Mouse (Mus musculus): ENCODE measurements around the gene Gm47791. TPM values are rescaled to one million over a fixed set of nuclear protein-coding genes. Genes with fewer than 3 reads are reported as not detected.
A peak's percentile ranks its signal among the peaks of the same experiment; 100 is the strongest.

Gm47791 gene
- polyA plus RNA-seq, 1 experiment from 2014 or later = not detected

DNA sequence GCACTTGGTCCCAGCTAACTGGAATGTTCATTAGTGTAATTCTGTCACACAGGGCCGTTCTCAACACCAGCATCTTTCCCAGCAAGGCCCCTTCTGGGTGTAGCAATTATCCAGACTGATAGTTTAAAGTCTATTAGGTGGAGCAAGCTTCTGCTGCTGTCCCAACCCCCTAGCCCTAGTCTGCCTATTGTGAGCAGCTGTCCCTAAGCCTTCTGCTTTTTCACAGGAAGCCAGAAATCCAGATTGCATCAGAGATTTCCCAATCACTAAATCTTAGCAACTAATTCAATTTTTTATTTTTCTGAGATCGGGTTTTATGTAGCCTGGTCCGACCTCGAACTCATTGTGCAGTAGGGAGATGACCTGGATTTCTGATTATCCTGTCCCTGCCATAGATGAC lies 27.9 kb upstream of the Gm47791 start:
- no peaks in the 10 kb centered on the region for H3K36me3 ChIP-seq
- no peaks in the 10 kb centered on the region for H3K4me1 ChIP-seq (replicated peaks)
- WGBS = 78% methylated on average over 4 of the region's 4 CpGs
- no peaks in the 10 kb centered on the region for H3K27me3 ChIP-seq
- H3K27ac ChIP-seq (replicated peaks) = no peak overlapping the region
- H3K4me3 ChIP-seq = no peak overlapping the region
- ATAC-seq (ENCODE audit: low FRiP score, low read depth) = no peak
- no peak overlapping the region for H3K4me2 ChIP-seq
- H3K9ac ChIP-seq = no peak overlapping the region
- no peaks in the 10 kb centered on the region for H3K9me3 ChIP-seq

DNA sequence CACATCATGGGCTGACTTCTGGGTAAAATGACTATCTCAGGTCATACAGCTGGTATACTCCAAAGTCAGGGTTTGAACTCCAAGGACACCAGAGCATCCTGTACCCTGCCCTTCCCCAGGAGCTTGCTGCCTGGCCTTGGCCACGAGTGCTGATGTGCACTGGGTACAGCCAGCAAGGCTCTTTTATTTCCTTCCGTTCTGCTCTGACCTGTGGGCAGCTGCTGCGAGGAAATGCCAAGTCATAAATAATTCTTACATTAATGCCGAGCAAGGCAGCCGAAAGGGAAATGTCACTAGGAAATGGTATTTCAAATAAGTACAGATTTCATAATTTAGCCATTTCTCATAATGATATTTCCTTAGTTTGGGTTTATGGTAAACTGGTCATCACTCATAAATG lies 27.3 kb upstream of the Gm47791 start:
- H3K27me3 ChIP-seq = no peaks in the 10 kb centered on the region
- no peaks in the 10 kb centered on the region for H3K4me1 ChIP-seq (replicated peaks)
- no peak for ATAC-seq (ENCODE audit: low FRiP score, low read depth)
- no peak overlapping the region for H3K4me2 ChIP-seq
- 56% methylated on average over 5 of the region's 5 CpGs for WGBS
- no peak overlapping the region for H3K27ac ChIP-seq (replicated peaks)
- no peak overlapping the region for H3K4me3 ChIP-seq
- H3K9ac ChIP-seq = no peak overlapping the region
- no peaks in the 10 kb centered on the region for H3K9me3 ChIP-seq
- H3K36me3 ChIP-seq = no peaks in the 10 kb centered on the region

DNA sequence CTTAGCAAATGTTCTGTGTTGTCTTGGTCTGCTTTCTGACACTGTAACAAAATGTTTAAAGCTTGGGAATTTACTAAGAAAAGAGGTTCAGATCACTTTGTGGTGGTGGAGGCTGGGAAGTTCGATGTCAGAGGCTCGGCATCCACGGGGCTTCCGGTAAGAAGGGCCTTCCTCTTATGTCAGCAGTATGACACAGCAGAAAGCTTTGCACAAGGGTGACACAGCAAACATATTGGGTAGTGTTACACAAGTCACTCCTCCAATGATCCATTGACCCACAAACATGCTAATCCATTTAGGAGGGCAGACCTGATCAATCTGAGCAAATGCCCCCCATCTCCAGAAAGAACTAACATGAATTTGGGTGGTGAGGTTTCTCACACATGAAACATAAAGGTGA lies 26.0 kb upstream of the Gm47791 start:
- H3K4me2 ChIP-seq = no peak overlapping the region
- H3K9ac ChIP-seq = no peak overlapping the region
- no peaks in the 10 kb centered on the region for H3K27me3 ChIP-seq
- no peaks in the 10 kb centered on the region for H3K36me3 ChIP-seq
- H3K4me1 ChIP-seq (replicated peaks) = no peaks in the 10 kb centered on the region
- no peak overlapping the region for H3K27ac ChIP-seq (replicated peaks)
- H3K9me3 ChIP-seq = no peaks in the 10 kb centered on the region
- H3K4me3 ChIP-seq = no peak overlapping the region
- no peak for ATAC-seq (ENCODE audit: low FRiP score, low read depth)
- WGBS = 91% methylated on average over 4 of the region's 4 CpGs

DNA sequence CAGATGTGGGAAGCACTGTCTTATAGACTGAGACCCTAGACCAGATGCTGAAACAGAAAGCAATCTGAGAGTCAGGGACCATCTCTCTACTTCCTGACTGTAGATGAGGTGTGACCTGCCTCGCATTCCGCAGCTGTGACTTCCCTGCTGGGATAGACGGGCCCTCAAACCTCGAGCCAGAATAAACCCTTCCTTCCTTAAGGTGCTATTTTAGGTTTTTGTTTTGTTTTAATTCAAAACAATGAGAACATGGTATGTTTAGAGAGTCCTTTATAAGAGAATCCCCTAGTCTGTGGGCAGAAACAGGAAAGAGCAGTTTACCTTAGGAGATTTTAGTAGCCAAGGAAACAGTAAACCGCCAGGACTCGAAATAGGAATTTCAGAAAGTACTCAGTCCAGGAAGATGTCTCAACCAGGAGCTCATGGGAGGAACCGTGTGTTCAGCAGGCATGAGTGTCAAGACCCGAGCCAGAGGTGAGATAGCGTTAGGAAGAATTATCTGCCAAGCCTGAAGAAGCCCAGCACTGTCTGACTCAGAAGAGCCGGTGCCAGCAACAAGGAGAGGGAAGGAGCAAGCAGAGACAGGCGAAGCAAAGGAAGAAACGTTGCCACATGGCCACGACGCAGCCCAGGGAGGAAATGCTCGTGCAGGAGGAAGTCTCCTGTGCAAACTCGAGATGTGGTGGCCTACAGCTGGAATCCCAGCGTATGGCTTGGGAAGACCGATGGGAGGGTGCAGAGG lies 24.8 kb upstream of the Gm47791 start:
- Histone ChIP-seq H3K27me3 (no peaks in the 10 kb centered on the region), H3K9me3 (no peaks in the 10 kb centered on the region), H3K36me3 (no peaks in the 10 kb centered on the region), H3K4me2 (no peak overlapping the region), H3K4me3 (no peak overlapping the region), H3K27ac (replicated peaks) (0 out of 2 replicates have a peak overlapping the region, but pooled peaks have one; percentile 30), H3K4me1 (replicated peaks) (no peaks in the 10 kb centered on the region), H3K9ac (no peak overlapping the region)
- no peak for ATAC-seq (ENCODE audit: low FRiP score, low read depth)
- 84% methylated on average over 18 of the region's 18 CpGs for WGBS

DNA sequence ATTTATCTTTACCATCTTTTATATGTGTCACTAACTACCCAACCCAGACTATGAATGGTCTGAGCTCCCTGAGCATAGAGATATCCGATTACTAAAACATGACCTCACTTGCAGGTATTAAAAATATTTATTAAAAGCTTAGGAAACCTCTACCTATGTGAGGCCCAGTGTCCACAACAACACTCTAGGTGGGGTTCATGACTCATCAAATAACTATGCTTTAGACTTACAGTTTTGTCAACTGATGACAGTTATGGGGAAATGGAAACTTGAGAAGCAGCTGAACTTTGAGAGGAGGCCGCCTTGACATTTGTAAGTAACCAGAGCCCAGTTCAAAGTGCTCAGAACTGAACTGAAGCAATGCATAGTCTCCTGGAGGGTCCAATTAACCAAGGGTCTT lies 24.2 kb upstream of the Gm47791 start:
- no peaks in the 10 kb centered on the region for H3K27me3 ChIP-seq
- H3K9me3 ChIP-seq = no peaks in the 10 kb centered on the region
- no peaks in the 10 kb centered on the region for H3K4me1 ChIP-seq (replicated peaks)
- no peak overlapping the region for H3K9ac ChIP-seq
- H3K27ac ChIP-seq (replicated peaks) = 0 out of 2 replicates have a peak overlapping the region, but pooled peaks have one; percentile 30
- H3K36me3 ChIP-seq = no peaks in the 10 kb centered on the region
- H3K4me2 ChIP-seq = no peak overlapping the region
- 88% methylated on average over 2 of the region's 2 CpGs for WGBS
- H3K4me3 ChIP-seq = no peak overlapping the region
- ATAC-seq (ENCODE audit: low FRiP score, low read depth) = no peak

DNA sequence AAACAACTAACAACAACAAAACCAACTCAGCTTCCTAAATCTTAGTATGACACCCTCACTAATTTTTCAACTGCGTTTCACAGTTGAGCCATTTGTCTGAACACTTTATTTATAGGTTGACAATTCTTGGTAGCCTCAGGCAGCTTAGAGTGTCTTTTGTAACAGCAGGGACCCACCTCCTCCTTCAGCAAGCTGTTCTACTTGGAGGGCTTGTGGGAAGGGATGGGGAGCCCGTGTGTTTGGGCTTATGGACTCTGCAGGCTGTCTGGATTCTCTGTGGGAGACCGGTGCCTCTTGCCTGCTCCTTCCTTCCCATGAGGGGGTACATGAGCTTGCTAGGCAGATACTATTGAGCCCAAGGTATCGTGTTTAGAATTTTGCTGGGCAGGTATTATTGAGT lies 22.9 kb upstream of the Gm47791 start:
- H3K9me3 ChIP-seq = no peaks in the 10 kb centered on the region
- no peak overlapping the region for H3K27ac ChIP-seq (replicated peaks)
- no peaks in the 10 kb centered on the region for H3K36me3 ChIP-seq
- no peak overlapping the region for H3K4me3 ChIP-seq
- H3K9ac ChIP-seq = no peak overlapping the region
- no peak for ATAC-seq (ENCODE audit: low FRiP score, low read depth)
- 44% methylated on average over 4 of the region's 4 CpGs for WGBS
- no peaks in the 10 kb centered on the region for H3K4me1 ChIP-seq (replicated peaks)
- H3K4me2 ChIP-seq = no peak overlapping the region
- no peaks in the 10 kb centered on the region for H3K27me3 ChIP-seq

DNA sequence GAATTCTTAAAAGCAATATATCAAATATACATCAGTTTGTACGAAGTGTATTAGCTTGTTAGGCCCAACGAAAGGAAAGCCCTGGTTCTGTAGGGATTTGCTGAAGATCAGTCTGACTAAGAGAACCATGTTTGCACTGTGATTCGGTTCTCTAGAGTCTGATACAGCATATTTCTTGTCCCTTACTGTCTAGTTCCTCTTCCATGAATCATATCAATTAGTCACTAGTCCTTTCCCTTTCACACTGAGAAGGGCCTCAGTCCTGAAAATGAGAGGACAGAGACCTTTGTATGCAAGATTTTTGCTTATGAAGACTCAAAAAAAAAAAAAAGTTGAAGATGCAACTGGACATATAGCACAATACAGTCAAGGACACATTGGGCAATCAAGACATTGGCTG lies 22.1 kb upstream of the Gm47791 start:
- WGBS = 92% methylated on average over 3 of the region's 3 CpGs
- no peak for ATAC-seq (ENCODE audit: low FRiP score, low read depth)
- Histone ChIP-seq H3K36me3 (no peaks in the 10 kb centered on the region), H3K4me3 (no peak overlapping the region), H3K9me3 (no peaks in the 10 kb centered on the region), H3K4me2 (no peak overlapping the region), H3K4me1 (replicated peaks) (no peaks in the 10 kb centered on the region), H3K9ac (no peak overlapping the region), H3K27me3 (no peaks in the 10 kb centered on the region), H3K27ac (replicated peaks) (no peak overlapping the region)

DNA sequence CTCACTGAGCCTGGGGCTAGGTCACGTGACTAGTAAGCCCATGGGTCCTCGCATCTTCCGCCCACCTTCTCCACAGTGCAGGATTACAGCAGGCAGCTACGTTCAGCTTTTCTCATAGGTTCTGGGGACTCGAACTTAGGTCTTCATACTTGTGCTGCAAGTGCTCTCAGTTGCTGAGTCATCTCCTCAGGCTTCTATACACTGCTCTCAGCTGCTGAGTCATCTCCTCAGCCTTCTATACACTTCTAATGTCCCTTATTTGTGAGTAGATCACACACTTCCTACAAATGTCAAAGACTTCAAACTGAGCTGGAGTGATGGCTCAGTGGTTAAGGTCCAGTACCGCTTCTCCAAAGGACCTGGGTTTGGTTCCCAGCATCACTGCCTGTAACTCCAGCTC lies 21.2 kb upstream of the Gm47791 start:
- H3K4me2 ChIP-seq = no peak overlapping the region
- H3K27ac ChIP-seq (replicated peaks) = no peak overlapping the region
- no peaks in the 10 kb centered on the region for H3K36me3 ChIP-seq
- H3K27me3 ChIP-seq = no peaks in the 10 kb centered on the region
- 87% methylated on average over 6 of the region's 6 CpGs for WGBS
- ATAC-seq (ENCODE audit: low FRiP score, low read depth) = no peak
- H3K4me3 ChIP-seq = no peak overlapping the region
- H3K9ac ChIP-seq = no peak overlapping the region
- H3K9me3 ChIP-seq = no peaks in the 10 kb centered on the region
- H3K4me1 ChIP-seq (replicated peaks) = no peaks in the 10 kb centered on the region

DNA sequence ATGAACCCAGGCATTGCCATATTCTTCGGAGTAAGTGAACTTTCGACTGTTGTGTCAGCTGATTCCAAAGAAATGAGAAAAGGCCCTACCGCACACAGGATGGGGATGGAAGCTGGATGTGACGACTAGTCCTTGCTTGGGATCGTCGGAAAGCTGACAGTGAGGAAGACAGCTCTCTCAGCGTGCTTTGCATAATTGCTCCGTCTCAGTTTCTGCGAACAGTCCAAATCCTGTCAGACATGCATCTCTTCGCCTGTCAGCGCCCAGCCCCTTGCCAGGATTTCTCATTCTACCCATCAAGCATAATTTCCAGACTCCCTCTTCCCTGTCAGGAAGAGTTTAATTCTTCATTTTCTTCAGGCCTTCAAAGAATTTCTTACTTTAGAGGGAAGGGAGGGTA lies 20.1 kb upstream of the Gm47791 start:
- no peaks in the 10 kb centered on the region for H3K36me3 ChIP-seq
- 73% methylated on average over 11 of the region's 11 CpGs for WGBS
- no peak overlapping the region for H3K4me2 ChIP-seq
- no peaks in the 10 kb centered on the region for H3K27me3 ChIP-seq
- H3K27ac ChIP-seq (replicated peaks) = no peak overlapping the region
- H3K4me1 ChIP-seq (replicated peaks) = no peaks in the 10 kb centered on the region
- ATAC-seq (ENCODE audit: low FRiP score, low read depth) = no peak
- H3K4me3 ChIP-seq = no peak overlapping the region
- no peaks in the 10 kb centered on the region for H3K9me3 ChIP-seq
- H3K9ac ChIP-seq = no peak overlapping the region

DNA sequence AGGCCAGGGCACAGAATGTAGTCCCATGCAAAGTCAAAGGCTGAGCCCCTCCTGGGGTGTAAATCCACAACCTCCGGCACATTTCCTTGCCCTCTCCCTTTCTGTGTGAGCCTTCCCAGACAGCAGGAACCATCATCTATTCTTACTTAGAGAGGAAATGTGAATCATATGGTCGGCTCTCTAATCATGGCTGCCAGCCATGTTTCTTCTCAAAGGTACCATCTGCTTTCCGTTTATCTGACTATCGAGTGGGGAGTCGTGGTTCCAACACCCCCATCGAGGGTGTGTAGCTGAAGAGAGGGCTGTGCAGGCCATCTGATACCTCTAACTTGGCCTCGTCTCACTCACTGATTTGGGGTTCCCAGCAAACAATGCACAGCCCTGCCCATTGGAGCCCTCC lies 17.0 kb upstream of the Gm47791 start:
- 59% methylated on average over 7 of the region's 7 CpGs for WGBS
- Histone ChIP-seq H3K4me1 (replicated peaks) (no peaks in the 10 kb centered on the region), H3K27ac (replicated peaks) (no peak overlapping the region), H3K36me3 (no peaks in the 10 kb centered on the region), H3K27me3 (no peaks in the 10 kb centered on the region), H3K9me3 (no peaks in the 10 kb centered on the region), H3K9ac (no peak overlapping the region), H3K4me3 (no peak overlapping the region), H3K4me2 (no peak overlapping the region)
- ATAC-seq (ENCODE audit: low FRiP score, low read depth) = no peak; the same call in 1 of the 2 replicates

DNA sequence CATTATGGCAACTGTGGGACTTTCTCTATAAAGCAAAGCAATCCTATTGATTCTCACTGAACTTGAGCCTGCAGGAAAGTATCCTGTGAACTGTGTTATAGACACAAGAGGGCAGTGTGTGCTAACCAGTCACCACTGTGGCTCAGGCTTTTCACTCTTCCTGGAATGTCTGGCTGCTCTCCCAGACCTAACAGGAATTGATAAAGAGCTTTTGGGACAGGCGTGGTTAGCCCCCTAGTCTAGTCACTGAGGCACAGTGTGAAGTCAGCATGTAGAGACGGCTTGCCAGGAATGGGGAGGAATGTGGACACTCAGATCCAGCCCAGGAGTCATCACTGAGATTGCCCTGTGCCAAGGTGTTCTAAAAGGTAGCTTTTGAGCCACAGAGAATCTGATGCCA lies 16.4 kb upstream of the Gm47791 start:
- H3K27me3 ChIP-seq = no peaks in the 10 kb centered on the region
- H3K36me3 ChIP-seq = no peaks in the 10 kb centered on the region
- no peak overlapping the region for H3K9ac ChIP-seq
- 1% methylated on average over 2 of the region's 2 CpGs for WGBS
- H3K4me3 ChIP-seq = no peak overlapping the region
- peak; percentile 86 for ATAC-seq (ENCODE audit: low FRiP score, low read depth)
- H3K4me2 ChIP-seq = no peak overlapping the region
- no peaks in the 10 kb centered on the region for H3K4me1 ChIP-seq (replicated peaks)
- H3K27ac ChIP-seq (replicated peaks) = no peak overlapping the region
- no peaks in the 10 kb centered on the region for H3K9me3 ChIP-seq

DNA sequence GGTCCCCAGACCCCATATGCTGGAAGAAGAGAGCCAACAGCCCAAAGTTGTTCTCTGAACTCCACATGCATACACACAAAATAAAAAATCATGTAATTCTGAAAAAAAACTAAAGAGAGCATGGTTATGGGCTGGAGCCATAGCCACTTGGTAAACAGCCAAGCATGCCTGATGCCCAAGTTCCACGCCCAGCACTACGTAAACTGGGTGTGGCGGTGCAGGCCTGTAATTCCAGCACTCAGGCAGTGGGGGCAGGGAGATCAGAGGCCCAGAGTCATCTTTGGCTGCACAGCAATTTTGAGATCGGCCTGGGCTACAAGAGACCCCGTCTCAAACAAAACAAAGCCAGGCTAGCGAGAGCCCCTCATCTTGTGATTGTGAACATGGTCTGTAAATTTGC lies 14.5 kb upstream of the Gm47791 start:
- Histone ChIP-seq H3K27me3 (no peaks in the 10 kb centered on the region), H3K4me3 (no peak overlapping the region), H3K27ac (replicated peaks) (no peak overlapping the region), H3K9me3 (no peaks in the 10 kb centered on the region), H3K9ac (no peak overlapping the region), H3K36me3 (no peaks in the 10 kb centered on the region), H3K4me2 (no peak overlapping the region), H3K4me1 (replicated peaks) (no peaks in the 10 kb centered on the region)
- no peak for ATAC-seq (ENCODE audit: low FRiP score, low read depth)
- 84% methylated on average over 6 of the region's 6 CpGs for WGBS

DNA sequence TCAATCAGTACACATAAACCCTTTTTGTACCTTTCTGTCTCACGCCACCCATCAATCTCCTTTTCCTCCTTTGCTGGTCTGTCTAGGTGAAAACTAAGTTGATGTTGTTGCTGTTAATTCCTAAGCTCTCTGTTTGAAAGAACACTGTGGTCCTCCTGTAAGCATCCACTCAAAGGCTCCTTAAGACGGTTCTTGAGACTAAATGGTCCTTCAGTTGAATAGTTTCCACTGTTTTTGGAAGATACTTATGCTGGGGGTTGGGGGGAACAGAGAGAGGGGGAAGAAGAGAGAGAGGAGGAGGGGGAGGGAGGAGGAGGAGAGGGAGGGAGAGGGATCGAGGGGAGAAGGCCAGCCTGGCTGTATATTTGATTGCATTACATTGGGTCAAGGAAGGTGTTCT lies 12.5 kb upstream of the Gm47791 start:
- no peak for ATAC-seq (ENCODE audit: low FRiP score, low read depth)
- Histone ChIP-seq H3K4me3 (no peak overlapping the region), H3K27ac (replicated peaks) (no peak overlapping the region), H3K9me3 (no peaks in the 10 kb centered on the region), H3K27me3 (no peaks in the 10 kb centered on the region), H3K4me2 (no peak overlapping the region), H3K9ac (no peak overlapping the region), H3K4me1 (replicated peaks) (no peaks in the 10 kb centered on the region), H3K36me3 (no peaks in the 10 kb centered on the region)
- 77% methylated on average over 3 of the region's 3 CpGs for WGBS
